Mouse (Mus musculus): ENCODE measurements around the gene Cyp4a29. TPM values are rescaled to one million over a fixed set of nuclear protein-coding genes. Genes with fewer than 3 reads are reported as not detected.
"Not testable (repeated sequence)": the region's sequence is repeated elsewhere in the genome, so short reads cannot be mapped to it uniquely, and the experiment has no call there.

Cyp4a29 gene
- polyA plus RNA-seq, 1 experiment: not detected

GRCm38 (mm10) chr4:115280342-115280741 is 38.5 kb downstream of the Cyp4a29 start:
- Histone ChIP-seq H3K36me3 (ENCODE audit: control insufficient read depth, insufficient read depth) (no peaks in the 10 kb centered on the region), H3K4me3 (no peak overlapping the region), H3K79me2 (ENCODE audit: control insufficient read depth, insufficient read depth) (no peaks in the 10 kb centered on the region)

GRCm38 (mm10) chr4:115280779-115281178 is 38.9 kb downstream of the Cyp4a29 start:
- not testable (repeated sequence) for H3K4me3 ChIP-seq; H3K36me3 ChIP-seq (ENCODE audit: control insufficient read depth, insufficient read depth); H3ac ChIP-seq (ENCODE audit: control insufficient read depth, insufficient read length); H3K4me2 ChIP-seq (ENCODE audit: low read depth); H3K27me3 ChIP-seq (ENCODE audit: control insufficient read depth, insufficient read depth, insufficient read length); H3K79me2 ChIP-seq (ENCODE audit: control insufficient read depth, insufficient read depth)

More at GRCm38 (mm10) chr4:115280342-115280741, 38.5 kb downstream of the Cyp4a29 start:
- H3K27me3 ChIP-seq (ENCODE audit: control insufficient read depth, insufficient read depth, insufficient read length): no peaks in the 10 kb centered on the region
- TF ChIP-seq CEBPB (IDR thresholded peaks at IDR 0.05; ENCODE audit: insufficient read depth, poor library complexity, severe bottlenecking): no peak
- no peak for TF ChIP-seq POLR2A (IDR thresholded peaks at IDR 0.05; ENCODE audit: insufficient read length, low read depth)
- no peak for TF ChIP-seq MYOD1 (IDR thresholded peaks at IDR 0.05; ENCODE audit: control insufficient read depth in 1 of 3, insufficient read length in 2 of 3, low read depth in 2 of 3)
- no peak for TF ChIP-seq MAX (IDR thresholded peaks at IDR 0.05; ENCODE audit: low read depth)
- no peak for TF ChIP-seq MYOG (IDR thresholded peaks at IDR 0.05; ENCODE audit: control insufficient read depth in 1 of 3, insufficient read depth in 1 of 3, insufficient read length in 2 of 3, low read depth in 2 of 3)
- no peak for TF ChIP-seq E2F4 (IDR thresholded peaks at IDR 0.05; ENCODE audit: insufficient read depth)
- no peak for TF ChIP-seq TCF12 (IDR thresholded peaks at IDR 0.05; ENCODE audit: insufficient read depth, poor library complexity, severe bottlenecking)
- TF ChIP-seq USF1 (IDR thresholded peaks at IDR 0.05; ENCODE audit: low read depth): no peak
- no peak for TF ChIP-seq TCF3 (IDR thresholded peaks at IDR 0.05; ENCODE audit: insufficient read length, low read depth)
- no peak for TF ChIP-seq SRF (IDR thresholded peaks at IDR 0.05; ENCODE audit: control insufficient read depth, insufficient read length, low read depth)
- TF ChIP-seq REST (IDR thresholded peaks at IDR 0.05; ENCODE audit: insufficient read depth, insufficient read length): no peak
- no peak for TF ChIP-seq POLR2AphosphoS2 (IDR thresholded peaks at IDR 0.05; ENCODE audit: insufficient read length, low read depth)
- no peak overlapping the region for H3ac ChIP-seq (ENCODE audit: control insufficient read depth, insufficient read length)
- H3K4me2 ChIP-seq (ENCODE audit: low read depth): no peak overlapping the region

- H3K4me2 ChIP-seq (ENCODE audit: low read depth); H3K27me3 ChIP-seq (ENCODE audit: control insufficient read depth, insufficient read depth, insufficient read length); H3K4me3 ChIP-seq; H3K36me3 ChIP-seq (ENCODE audit: control insufficient read depth, insufficient read depth); H3K79me2 ChIP-seq (ENCODE audit: control insufficient read depth, insufficient read depth); H3ac ChIP-seq (ENCODE audit: control insufficient read depth, insufficient read length): not testable (repeated sequence)
These were observed 39.4 kb downstream of the Cyp4a29 start for GRCm38 (mm10) chr4:115281231-115281767.

- not testable (repeated sequence) for H3K27me3 ChIP-seq (ENCODE audit: control insufficient read depth, insufficient read depth, insufficient read length)
These were observed 56.9 kb downstream of the Cyp4a29 start, which contains the start of gene Cyp4a12a for GRCm38 (mm10) chr4:115298746-115299145. TSS of gene Cyp4a12a (plus strand) at chr4:115299046.

More at GRCm38 (mm10) chr4:115298746-115299145, 56.9 kb downstream of the Cyp4a29 start, which contains the start of gene Cyp4a12a:
- not testable (repeated sequence) for H3K79me2 ChIP-seq (ENCODE audit: control insufficient read depth, insufficient read depth); H3K36me3 ChIP-seq (ENCODE audit: control insufficient read depth, insufficient read depth); H3ac ChIP-seq (ENCODE audit: control insufficient read depth, insufficient read length); H3K4me2 ChIP-seq (ENCODE audit: low read depth); H3K4me3 ChIP-seq

Other genes starting within 250 kb of the Cyp4a29 start
- gene Stil, start 241.9 kb upstream of the Cyp4a29 start, polyA plus RNA-seq (2012; fragmentation: generic; extraction: Trizol): 1.6 TPM
- gene Tal1, start 185.7 kb upstream of the Cyp4a29 start, polyA plus RNA-seq (2012; fragmentation: generic; extraction: Trizol): not detected
- gene Pdzk1ip1, start 153.4 kb upstream of the Cyp4a29 start, polyA plus RNA-seq (2012; fragmentation: generic; extraction: Trizol): 0.30 TPM
- gene Cyp4x1, start 107.8 kb upstream of the Cyp4a29 start, polyA plus RNA-seq (2012; fragmentation: generic; extraction: Trizol): not detected
- gene Cyp4a12a, start 57.0 kb downstream of the Cyp4a29 start, polyA plus RNA-seq (2012; fragmentation: generic; extraction: Trizol): not detected
- gene Cyp4a12b, start 169.5 kb downstream of the Cyp4a29 start, polyA plus RNA-seq (2012; fragmentation: generic; extraction: Trizol): 0.01 TPM
- gene Cyp4a30b, start 210.5 kb downstream of the Cyp4a29 start, polyA plus RNA-seq (2012; fragmentation: generic; extraction: Trizol): not detected